Mouse (Mus musculus) forebrain, embryonic 14.5 days (tissue): ENCODE measurements around the gene Gm49383. TPM values are rescaled to one million over a fixed set of nuclear protein-coding genes. Genes with fewer than 3 reads are reported as not detected.

Experiments
- ATAC-seq: fragments of 200-750 bp; cut with Nextera tagmentation; 2 replicates; pipeline ENCODE4 v1.8.0; 2017; ENCODE audit warnings: mild to moderate bottlenecking, moderate library complexity
- DNase-seq: peaks from one replicate; pipeline ENCODE4 v3.0.0-alpha.2; 2015; ENCODE audit warnings: low spot score
- H3K27ac ChIP-seq: fragments of 300-500 bp; sonication (generic); 2 replicates; pipeline ENCODE4 v1.5.1; 2014; ENCODE audit warnings: low read depth, mild to moderate bottlenecking, control low read depth, low read length, moderate library complexity
- H3K27me3 ChIP-seq: fragments of 300-500 bp; sonication (generic); replicated peaks from 2 replicates; pipeline ENCODE4 v1.6.1; 2014; ENCODE audit warnings: low read length, control low read depth, mixed read lengths; ENCODE audit not compliant: control insufficient read depth, insufficient read depth
- H3K36me3 ChIP-seq: fragments of 300-500 bp; sonication (generic); 2 replicates; pipeline ENCODE4 v1.6.1; 2014; ENCODE audit warnings: low read length, control low read depth; ENCODE audit not compliant: control insufficient read depth, insufficient read depth
- H3K4me1 ChIP-seq: fragments of 300-500 bp; sonication (generic); 2 replicates; pipeline ENCODE4 v1.6.1; 2014; ENCODE audit warnings: antibody characterized with exemption, low read length, control low read depth; ENCODE audit not compliant: control insufficient read depth, insufficient read depth
- H3K4me2 ChIP-seq: fragments of 300-500 bp; sonication (generic); 2 replicates; pipeline ENCODE4 v1.6.1; 2014; ENCODE audit warnings: mild to moderate bottlenecking, control low read depth, low read length
- H3K4me3 ChIP-seq: fragments of 300-500 bp; sonication (generic); 2 replicates; pipeline ENCODE4 v1.5.1; 2014; ENCODE audit warnings: low read depth, low read length, control low read depth
- H3K9ac ChIP-seq: fragments of 300-500 bp; sonication (generic); 2 replicates; pipeline ENCODE4 v1.6.1; 2014; ENCODE audit warnings: mild to moderate bottlenecking, low read length, control low read depth, moderate library complexity
- H3K9me3 ChIP-seq: fragments of 300-500 bp; sonication (generic); replicated peaks from 2 replicates; pipeline ENCODE4 v1.6.1; 2016; ENCODE audit warnings: low read length, control low read depth, mixed read lengths; ENCODE audit not compliant: control insufficient read depth
- WGBS: fragments of 180-500 bp; shearing (Covaris S2); extraction: QIAGEN DNeasy Blood & Tissue Kit; methylation state at CpG from one replicate; pipeline ENCODE4 v1.1.7; 2014; 5-methylcytosine and 5-hydroxymethylcytosine counted together
- polyA plus RNA-seq: library from polyadenylated mRNA; unstranded; fragments of >200 nt; fragmentation: Nextera tagmentation; extraction: Ambion mirVana; gene quantifications from 2 replicates; pipeline ENCODE4 v1.2.1, GENCODE M21; 2014

Gm49383 gene
- polyA plus RNA-seq, 1 experiment from 2014 or later, result 26.1 TPM

GRCm38 (mm10) chr12:69207926-69208325, 11.0 kb upstream of the Gm49383 start:
- H3K4me2 ChIP-seq, result no peak overlapping the region
- DNase-seq (no peak), ATAC-seq (no peak)
- no peaks in the 10 kb centered on the region for H3K4me1 ChIP-seq
- WGBS, result 91% methylated on average over 7 of the region's 7 CpGs
- no peak overlapping the region for H3K27ac ChIP-seq
- no peaks in the 10 kb centered on the region for H3K9me3 ChIP-seq
- no peak overlapping the region for H3K9ac ChIP-seq
- H3K4me3 ChIP-seq, result no peak overlapping the region
- peaks cover 10% of the 10 kb centered on the region for H3K36me3 ChIP-seq
- H3K27me3 ChIP-seq, result no peaks in the 10 kb centered on the region

GRCm38 (mm10) chr12:69207396-69207795, 10.5 kb upstream of the Gm49383 start:
- 96% methylated on average over 8 of the region's 8 CpGs for WGBS
- no peak overlapping the region for H3K4me2 ChIP-seq
- ATAC-seq (no peak), DNase-seq (no peak)
- H3K9me3 ChIP-seq, result no peaks in the 10 kb centered on the region
- no peak overlapping the region for H3K27ac ChIP-seq
- H3K4me3 ChIP-seq, result no peak overlapping the region
- no peak overlapping the region for H3K9ac ChIP-seq
- H3K27me3 ChIP-seq, result no peaks in the 10 kb centered on the region
- H3K36me3 ChIP-seq, result peaks cover 13% of the 10 kb centered on the region
- H3K4me1 ChIP-seq, result no peaks in the 10 kb centered on the region

GRCm38 (mm10) chr12:69204052-69204833, 7.3 kb upstream of the Gm49383 start, which contains the start of gene Gm49384:
Gene Gm49384, minus strand, starts transcription at chr12:69204267.
- H3K4me2 ChIP-seq, result no peak within 1 kb of the TSS
- 0 out of 2 replicates have a peak, but pooled peaks have one; percentile 42 for ATAC-seq
- no peak within 1 kb of the TSS for H3K4me3 ChIP-seq
- DNase-seq, result peak; percentile 69
- no peaks in the 10 kb centered on the region for H3K27me3 ChIP-seq
- H3K36me3 ChIP-seq, result peaks cover 30% of the 10 kb centered on the region
- 81% methylated on average over 16 of the region's 16 CpGs for WGBS
- H3K9ac ChIP-seq, result no peak within 1 kb of the TSS
- no peaks in the 10 kb centered on the region for H3K9me3 ChIP-seq
- no peak within 1 kb of the TSS for H3K27ac ChIP-seq
- no peaks in the 10 kb centered on the region for H3K4me1 ChIP-seq

- Histone ChIP-seq H3K9me3 (no peaks in the 10 kb centered on the region), H3K4me2 (peak overlapping the region; percentile 96; the same call in 1 of the 2 replicates), H3K36me3 (peaks cover 25% of the 10 kb centered on the region), H3K27ac (no peak overlapping the region), H3K4me1 (peaks cover 11% of the 10 kb centered on the region), H3K9ac (no peak overlapping the region), H3K27me3 (no peaks in the 10 kb centered on the region), H3K4me3 (no peak overlapping the region)
- ATAC-seq (no peak), DNase-seq (no peak)
These were observed 2.1 kb upstream of the Gm49383 start for GRCm38 (mm10) chr12:69198985-69199384.

- H3K27ac ChIP-seq, result peak within 1 kb of the TSS; percentile 86
- WGBS, result under 1% methylated on average over 18 of the region's 18 CpGs
- peak within 1 kb of the TSS; percentile 87 for H3K9ac ChIP-seq
- H3K4me2 ChIP-seq, result peak within 1 kb of the TSS; percentile 96
- no peaks in the 10 kb centered on the region for H3K27me3 ChIP-seq
- peak within 1 kb of the TSS; percentile 83 for H3K4me3 ChIP-seq
- H3K4me1 ChIP-seq, result peaks cover 11% of the 10 kb centered on the region
- peak; percentile 40 for ATAC-seq
- DNase-seq, result peak; percentile 68
- peaks cover 25% of the 10 kb centered on the region for H3K36me3 ChIP-seq
- no peaks in the 10 kb centered on the region for H3K9me3 ChIP-seq
These were observed 1.2 kb upstream of the Gm49383 start, which contains the start of gene Dnaaf2 for GRCm38 (mm10) chr12:69198164-69198535. Gene Dnaaf2, minus strand, starts transcription at chr12:69198429.

GRCm38 (mm10) chr12:69197378-69198163, 667 bp upstream of the Gm49383 start:
- H3K4me3 ChIP-seq, result peak overlapping the region; percentile 83
- H3K36me3 ChIP-seq, result peaks cover 24% of the 10 kb centered on the region
- peak overlapping the region; percentile 87 for H3K9ac ChIP-seq
- H3K9me3 ChIP-seq, result no peaks in the 10 kb centered on the region
- H3K4me2 ChIP-seq, result peak overlapping the region; percentile 96
- ATAC-seq, result peak; percentile 78
- H3K4me1 ChIP-seq, result peaks cover 11% of the 10 kb centered on the region
- DNase-seq, result peak; percentile 51
- H3K27me3 ChIP-seq, result no peaks in the 10 kb centered on the region
- under 1% methylated on average over 84 of the region's 94 CpGs for WGBS
- H3K27ac ChIP-seq, result peak overlapping the region; percentile 86

GRCm38 (mm10) chr12:69192637-69193036, 4.3 kb downstream of the Gm49383 start:
- Histone ChIP-seq H3K36me3 (peaks cover 26% of the 10 kb centered on the region), H3K9ac (no peak overlapping the region), H3K27ac (no peak overlapping the region), H3K4me2 (no peak overlapping the region), H3K27me3 (no peaks in the 10 kb centered on the region), H3K4me1 (peaks cover 6% of the 10 kb centered on the region), H3K4me3 (no peak overlapping the region), H3K9me3 (no peaks in the 10 kb centered on the region)
- ATAC-seq (no peak), DNase-seq (no peak)
- WGBS, result 97% methylated on average over 2 of the region's 2 CpGs

- Histone ChIP-seq H3K27ac (no peak overlapping the region), H3K4me2 (no peak overlapping the region), H3K9me3 (no peaks in the 10 kb centered on the region), H3K9ac (no peak overlapping the region), H3K4me1 (peaks cover 6% of the 10 kb centered on the region), H3K27me3 (no peaks in the 10 kb centered on the region), H3K4me3 (no peak overlapping the region), H3K36me3 (peaks cover 29% of the 10 kb centered on the region)
- DNase-seq (no peak), ATAC-seq (no peak)
- 92% methylated on average over 5 of the region's 5 CpGs for WGBS
These were observed 5.5 kb downstream of the Gm49383 start for GRCm38 (mm10) chr12:69191396-69191795.
